Mouse (Mus musculus) neural tube, embryonic 14.5 days (tissue): Measurements from ENCODE around the gene Col5a1. TPM values are rescaled to one million over a fixed set of nuclear protein-coding genes. Genes with fewer than 3 reads are reported as not detected.

Source experiments
- ATAC-seq: fragments of 200-750 bp; cut with Nextera tagmentation; 2 replicates; pipeline ENCODE4 v1.8.0; 2017; ENCODE audit warnings: low read depth, mild to moderate bottlenecking, moderate TSS enrichment, moderate library complexity
- H3K27ac ChIP-seq: fragments of 300-500 bp; sonication (generic); 2 replicates; pipeline ENCODE4 v1.5.1; 2014; ENCODE audit warnings: low read depth, mild to moderate bottlenecking, control low read depth, low read length, moderate library complexity, mixed read lengths
- H3K27me3 ChIP-seq: fragments of 300-500 bp; sonication (generic); 2 replicates; pipeline ENCODE4 v1.6.1; 2014; ENCODE audit warnings: low read length; ENCODE audit not compliant: control insufficient read depth, insufficient read depth
- H3K36me3 ChIP-seq: fragments of 300-500 bp; sonication (generic); 2 replicates; pipeline ENCODE4 v1.6.1; 2014; ENCODE audit warnings: low read length, mixed read lengths; ENCODE audit not compliant: control insufficient read depth, insufficient read depth
- H3K4me1 ChIP-seq: fragments of 300-500 bp; sonication (generic); 2 replicates; pipeline ENCODE4 v1.6.1; 2014; ENCODE audit warnings: low read length; ENCODE audit not compliant: control insufficient read depth, insufficient read depth
- H3K4me2 ChIP-seq: fragments of 300-500 bp; sonication (generic); 2 replicates; pipeline ENCODE4 v1.6.1; 2014; ENCODE audit warnings: mild to moderate bottlenecking, low read depth, low read length, control low read depth
- H3K4me3 ChIP-seq: fragments of 300-500 bp; sonication (generic); 2 replicates; pipeline ENCODE4 v1.5.1; 2014; ENCODE audit warnings: low read depth, low read length, control low read depth, mixed read lengths
- H3K9ac ChIP-seq: fragments of 300-500 bp; sonication (generic); replicated peaks from 2 replicates; pipeline ENCODE4 v1.6.1; 2014; ENCODE audit warnings: low read depth, mild to moderate bottlenecking, control low read depth, low read length, mixed read lengths
- H3K9me3 ChIP-seq: fragments of 300-500 bp; sonication (generic); 2 replicates; pipeline ENCODE4 v1.6.1; 2016; ENCODE audit warnings: low read length; ENCODE audit not compliant: control insufficient read depth
- WGBS: fragments of 180-500 bp; shearing (Covaris S2); extraction: QIAGEN DNeasy Blood & Tissue Kit; methylation state at CpG from one replicate; pipeline ENCODE4 v1.1.7; 2014; 5-methylcytosine and 5-hydroxymethylcytosine counted together
- polyA plus RNA-seq: library from polyadenylated mRNA; unstranded; fragments of >200 nt; fragmentation: Nextera tagmentation; extraction: Ambion mirVana; gene quantifications from 2 replicates; pipeline ENCODE4 v1.2.1, GENCODE M21; 2014

The Col5a1 gene
- polyA plus RNA-seq, 1 experiment from 2014 or later = 3.6 TPM

DNA sequence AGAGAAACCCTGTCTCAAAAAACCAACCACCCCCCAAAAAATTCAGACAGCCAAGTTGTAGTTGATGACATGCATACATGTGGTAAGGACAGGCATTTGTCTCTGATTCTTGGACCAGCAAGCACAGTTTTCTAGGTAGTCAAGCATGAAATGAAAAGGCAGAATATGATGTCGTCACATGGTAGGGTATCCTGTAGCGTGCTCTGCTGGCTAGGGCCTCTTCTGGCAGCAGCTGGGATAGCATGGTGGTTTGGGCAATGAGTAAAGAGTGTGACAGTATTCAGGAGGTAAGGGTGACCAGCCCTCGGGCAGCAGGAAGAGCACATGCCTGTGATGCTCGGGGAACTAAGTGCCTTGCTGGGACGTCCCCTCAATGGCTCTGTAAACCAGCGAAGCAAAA is 73.0 kb downstream of the Col5a1 start:
- no peak overlapping the region for H3K9ac ChIP-seq
- no peaks in the 10 kb centered on the region for H3K27me3 ChIP-seq
- no peaks in the 10 kb centered on the region for H3K9me3 ChIP-seq
- ATAC-seq = no peak
- no peaks in the 10 kb centered on the region for H3K36me3 ChIP-seq
- H3K4me2 ChIP-seq = no peak overlapping the region
- no peak overlapping the region for H3K27ac ChIP-seq
- 74% methylated on average over 6 of the region's 6 CpGs for WGBS
- H3K4me3 ChIP-seq = no peak overlapping the region
- H3K4me1 ChIP-seq = 0 out of 2 replicates have a peak, but pooled peaks cover 8% of the 10 kb centered on the region

DNA sequence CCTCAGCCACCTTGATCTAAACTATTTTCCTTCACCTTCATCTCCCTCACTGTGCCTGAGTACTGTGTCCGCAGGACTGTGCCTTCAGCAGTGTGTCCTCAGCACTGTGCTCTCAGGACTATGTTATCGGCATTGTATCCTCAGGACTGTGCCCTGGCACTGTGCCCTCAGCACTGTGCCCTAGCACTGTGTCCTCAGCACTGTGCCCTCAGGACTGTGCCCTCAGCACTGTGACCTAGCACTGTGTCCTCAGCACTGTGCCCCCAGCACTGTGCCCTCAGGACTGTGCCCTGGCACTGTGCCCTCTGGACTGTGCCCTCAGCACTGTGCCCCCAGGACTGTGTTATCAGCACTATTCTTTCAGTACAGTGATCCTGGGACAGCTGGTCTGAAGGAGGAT is 75.0 kb downstream of the Col5a1 start:
- H3K9ac ChIP-seq = no peak overlapping the region
- no peak overlapping the region for H3K4me3 ChIP-seq
- WGBS = 92% methylated on average over 2 of the region's 2 CpGs
- H3K9me3 ChIP-seq = no peaks in the 10 kb centered on the region
- no peak overlapping the region for H3K4me2 ChIP-seq
- 0 out of 2 replicates have a peak, but pooled peaks cover 8% of the 10 kb centered on the region for H3K4me1 ChIP-seq
- no peaks in the 10 kb centered on the region for H3K27me3 ChIP-seq
- H3K36me3 ChIP-seq = no peaks in the 10 kb centered on the region
- H3K27ac ChIP-seq = no peak overlapping the region
- ATAC-seq = no peak

DNA sequence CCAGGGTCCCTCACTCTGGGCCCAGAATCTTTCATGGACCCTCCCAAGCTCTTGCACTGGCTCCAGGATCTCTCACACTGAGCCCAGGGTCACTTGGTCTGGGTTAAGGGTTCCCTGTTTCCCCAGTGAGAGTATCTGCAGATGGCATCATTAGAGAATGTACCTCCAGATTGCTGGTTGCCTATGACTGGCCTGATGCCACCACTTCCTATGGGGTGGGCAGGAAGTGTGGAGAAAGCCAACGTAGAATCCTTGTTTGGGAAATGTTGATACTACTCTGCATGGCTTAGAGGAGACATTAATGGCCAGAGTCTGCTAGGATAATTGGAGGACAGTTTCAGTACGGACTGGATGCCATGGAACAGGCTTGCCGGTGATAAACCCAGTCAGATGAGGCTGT is 76.2 kb downstream of the Col5a1 start:
- no peak for ATAC-seq
- H3K9me3 ChIP-seq = no peaks in the 10 kb centered on the region
- no peaks in the 10 kb centered on the region for H3K36me3 ChIP-seq
- no peak overlapping the region for H3K4me3 ChIP-seq
- no peak overlapping the region for H3K27ac ChIP-seq
- WGBS = 86% methylated on average over 3 of the region's 3 CpGs
- no peaks in the 10 kb centered on the region for H3K27me3 ChIP-seq
- no peak overlapping the region for H3K9ac ChIP-seq
- H3K4me2 ChIP-seq = no peak overlapping the region
- H3K4me1 ChIP-seq = 0 out of 2 replicates have a peak, but pooled peaks cover 3% of the 10 kb centered on the region

DNA sequence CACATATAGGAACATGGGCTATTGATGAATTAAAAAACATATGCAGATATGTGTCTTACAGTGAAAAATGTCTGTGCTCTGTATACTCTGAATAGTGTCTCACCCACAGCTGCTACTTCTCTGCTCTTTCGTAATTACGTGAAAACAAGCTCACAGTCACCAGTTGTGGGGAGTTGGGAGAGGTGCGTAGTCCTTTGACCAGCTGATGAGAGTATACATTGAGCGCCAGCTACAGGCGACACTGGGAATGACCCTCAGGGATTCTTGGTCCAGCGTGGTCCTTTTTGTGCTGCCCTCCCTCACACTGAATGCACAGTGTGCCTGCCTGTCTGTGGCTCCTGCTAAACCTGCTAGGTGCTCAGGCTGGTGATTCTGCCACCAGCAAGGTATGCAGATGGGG is 82.9 kb downstream of the Col5a1 start:
- WGBS = 17% methylated on average over 6 of the region's 6 CpGs
- no peak overlapping the region for H3K4me2 ChIP-seq
- H3K36me3 ChIP-seq = no peaks in the 10 kb centered on the region
- no peaks in the 10 kb centered on the region for H3K9me3 ChIP-seq
- no peaks in the 10 kb centered on the region for H3K27me3 ChIP-seq
- no peak overlapping the region for H3K4me3 ChIP-seq
- H3K9ac ChIP-seq = no peak overlapping the region
- 0 out of 2 replicates have a peak, but pooled peaks cover 4% of the 10 kb centered on the region for H3K4me1 ChIP-seq
- ATAC-seq = no peak
- H3K27ac ChIP-seq = no peak overlapping the region

DNA sequence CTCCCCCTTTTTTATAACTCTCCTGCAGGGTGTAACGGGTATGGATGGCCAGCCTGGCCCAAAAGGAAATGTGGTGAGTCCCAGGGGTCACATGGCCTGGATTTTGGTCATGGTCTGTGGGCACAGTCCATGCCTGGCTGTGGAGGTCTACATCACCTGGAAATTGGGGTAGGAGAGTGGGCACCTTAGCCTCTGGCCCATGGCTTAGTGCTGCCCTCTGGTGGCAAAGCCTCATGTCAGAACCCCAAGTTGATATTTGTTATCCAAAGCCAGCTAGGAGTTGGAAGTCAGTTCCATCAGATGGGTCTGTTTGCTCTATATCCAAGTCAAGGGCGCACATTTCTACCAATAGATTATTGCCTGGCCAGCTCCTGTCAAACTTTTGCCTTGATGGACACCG is 87.6 kb downstream of the Col5a1 start:
- no peak for ATAC-seq
- no peak overlapping the region for H3K4me2 ChIP-seq
- WGBS = 58% methylated on average over 3 of the region's 3 CpGs

DNA sequence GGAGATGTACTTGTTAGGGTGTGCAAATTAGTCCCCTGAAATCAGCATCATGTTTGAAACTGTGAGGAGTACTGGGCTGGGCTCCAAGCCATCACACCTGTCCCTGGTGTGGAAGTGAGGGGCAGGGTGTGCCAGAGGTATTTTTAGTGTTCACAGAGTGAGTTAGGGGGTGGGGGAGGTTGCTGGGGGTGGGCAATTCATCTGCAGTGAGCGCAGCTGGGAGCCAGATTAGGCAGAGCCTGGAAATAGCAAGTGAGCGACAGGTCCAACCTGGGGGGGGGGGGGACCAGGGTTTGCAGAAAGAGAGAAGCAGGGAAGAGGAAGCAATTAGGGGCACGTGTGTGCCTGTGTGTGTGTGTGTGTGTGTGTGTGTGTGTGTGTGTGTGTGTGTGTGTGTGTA is 89.6 kb downstream of the Col5a1 start:
- 0 out of 2 replicates have a peak, but pooled peaks cover 4% of the 10 kb centered on the region for H3K4me1 ChIP-seq
- no peaks in the 10 kb centered on the region for H3K36me3 ChIP-seq
- no peak overlapping the region for H3K27ac ChIP-seq
- no peaks in the 10 kb centered on the region for H3K27me3 ChIP-seq
- no peaks in the 10 kb centered on the region for H3K9me3 ChIP-seq
- no peak overlapping the region for H3K4me3 ChIP-seq
- 60% methylated on average over 3 of the region's 3 CpGs for WGBS
- ATAC-seq = no peak
- no peak overlapping the region for H3K4me2 ChIP-seq
- H3K9ac ChIP-seq = no peak overlapping the region

More for the DNA sequence above, 87.6 kb downstream of the Col5a1 start:
- Histone ChIP-seq H3K4me1 (0 out of 2 replicates have a peak, but pooled peaks cover 4% of the 10 kb centered on the region), H3K36me3 (no peaks in the 10 kb centered on the region), H3K27me3 (no peaks in the 10 kb centered on the region), H3K9me3 (no peaks in the 10 kb centered on the region), H3K9ac (no peak overlapping the region), H3K4me3 (no peak overlapping the region), H3K27ac (no peak overlapping the region)

DNA sequence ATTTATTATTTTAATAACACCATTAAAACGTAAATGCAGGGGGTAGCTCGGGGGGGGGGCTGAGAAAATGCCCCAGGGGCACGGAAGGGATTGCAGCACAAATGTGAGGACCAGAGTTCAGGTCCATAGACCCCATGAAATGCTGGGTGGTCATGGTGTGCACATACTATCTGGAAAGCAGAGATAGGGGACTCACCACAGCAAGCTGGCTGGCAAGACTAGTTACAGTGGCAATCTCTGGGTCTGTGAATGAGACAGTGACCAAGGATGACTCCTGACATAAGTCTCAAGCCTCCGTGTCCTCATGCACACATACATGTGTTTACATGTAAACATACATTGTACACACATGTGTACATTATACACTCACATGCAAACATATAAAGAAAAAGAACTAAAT is 90.3 kb downstream of the Col5a1 start:
- Histone ChIP-seq H3K4me1 (0 out of 2 replicates have a peak, but pooled peaks cover 4% of the 10 kb centered on the region), H3K36me3 (no peaks in the 10 kb centered on the region), H3K4me2 (no peak overlapping the region), H3K9me3 (no peaks in the 10 kb centered on the region), H3K27me3 (no peaks in the 10 kb centered on the region), H3K4me3 (no peak overlapping the region), H3K27ac (no peak overlapping the region), H3K9ac (no peak overlapping the region)
- 65% methylated on average over 4 of the region's 4 CpGs for WGBS
- ATAC-seq = no peak

DNA sequence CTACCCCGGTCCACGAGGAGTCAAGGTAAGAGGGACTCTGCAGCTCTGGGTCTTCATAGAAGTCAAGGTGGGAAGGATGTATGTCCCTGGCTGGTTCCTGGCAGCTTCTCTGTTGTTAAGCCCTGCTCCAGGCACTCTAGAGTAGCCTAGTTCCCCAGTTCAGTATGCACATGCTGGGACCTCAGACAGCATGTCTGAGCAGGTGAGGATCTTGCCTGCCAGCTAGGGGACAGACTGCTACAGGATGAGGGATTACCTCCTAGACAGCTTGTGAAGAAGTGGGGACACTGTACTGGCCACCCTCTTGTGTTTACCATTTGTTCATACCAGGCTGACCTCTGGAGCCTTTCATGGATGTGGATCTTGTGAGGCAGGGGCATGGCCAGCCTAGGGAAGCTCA is 94.8 kb downstream of the Col5a1 start:
- no peak overlapping the region for H3K27ac ChIP-seq
- WGBS = 87% methylated on average over 2 of the region's 2 CpGs
- no peak overlapping the region for H3K4me2 ChIP-seq
- no peak overlapping the region for H3K9ac ChIP-seq
- H3K4me3 ChIP-seq = no peak overlapping the region
- H3K4me1 ChIP-seq = no peaks in the 10 kb centered on the region
- H3K36me3 ChIP-seq = no peaks in the 10 kb centered on the region
- ATAC-seq = no peak
- H3K9me3 ChIP-seq = no peaks in the 10 kb centered on the region
- H3K27me3 ChIP-seq = no peaks in the 10 kb centered on the region

DNA sequence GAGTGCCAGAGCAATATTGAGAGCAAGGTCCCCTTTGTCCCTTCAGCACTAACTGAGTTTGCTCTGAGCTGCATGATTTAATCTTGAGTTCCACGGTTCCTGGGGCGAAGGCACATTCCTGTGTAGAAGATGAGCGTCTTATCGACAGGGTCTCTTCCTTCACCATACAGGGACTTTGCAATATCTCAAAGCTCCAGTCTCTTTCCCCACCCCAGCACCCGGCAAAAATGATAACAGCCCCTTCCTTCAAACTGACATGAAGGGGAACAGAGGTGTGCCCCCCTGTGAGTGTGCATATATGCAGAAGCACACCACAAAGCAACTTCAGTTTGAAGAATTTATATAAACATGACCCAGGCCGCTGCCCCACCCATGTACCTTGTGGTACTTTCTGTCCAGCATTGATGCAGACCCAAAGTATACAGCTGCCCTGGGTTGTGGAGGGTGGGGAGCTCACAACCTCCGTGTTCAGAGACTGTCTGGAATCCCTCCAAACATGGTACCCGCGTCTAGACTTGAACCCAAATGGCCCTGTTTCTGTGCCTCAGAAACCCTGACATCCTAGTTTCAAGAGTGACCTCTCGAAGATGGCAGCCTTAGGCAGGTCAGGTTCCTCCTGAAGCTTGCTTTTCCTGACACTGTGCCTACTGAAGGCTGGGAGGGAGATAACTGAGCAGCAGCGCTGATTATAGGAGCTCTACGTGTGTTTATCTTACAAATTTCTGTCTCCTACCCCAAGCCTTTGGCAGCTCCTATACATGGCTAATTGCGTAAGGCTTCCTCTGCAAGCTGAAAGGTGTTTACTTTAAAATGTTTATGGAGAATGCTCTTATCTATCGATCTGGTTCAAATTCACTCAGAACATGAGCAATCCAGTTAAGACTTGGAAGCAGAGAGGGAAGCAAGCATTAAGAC is 95.7 kb downstream of the Col5a1 start:
- H3K4me1 ChIP-seq = no peaks in the 10 kb centered on the region
- WGBS = 87% methylated on average over 14 of the region's 14 CpGs
- H3K27ac ChIP-seq = no peak overlapping the region
- H3K9ac ChIP-seq = no peak overlapping the region
- no peaks in the 10 kb centered on the region for H3K27me3 ChIP-seq
- no peak overlapping the region for H3K4me2 ChIP-seq
- H3K4me3 ChIP-seq = no peak overlapping the region
- no peak for ATAC-seq
- no peaks in the 10 kb centered on the region for H3K9me3 ChIP-seq
- no peaks in the 10 kb centered on the region for H3K36me3 ChIP-seq
